Mouse (Mus musculus): ENCODE measurements around the gene Gria1.

DNA sequence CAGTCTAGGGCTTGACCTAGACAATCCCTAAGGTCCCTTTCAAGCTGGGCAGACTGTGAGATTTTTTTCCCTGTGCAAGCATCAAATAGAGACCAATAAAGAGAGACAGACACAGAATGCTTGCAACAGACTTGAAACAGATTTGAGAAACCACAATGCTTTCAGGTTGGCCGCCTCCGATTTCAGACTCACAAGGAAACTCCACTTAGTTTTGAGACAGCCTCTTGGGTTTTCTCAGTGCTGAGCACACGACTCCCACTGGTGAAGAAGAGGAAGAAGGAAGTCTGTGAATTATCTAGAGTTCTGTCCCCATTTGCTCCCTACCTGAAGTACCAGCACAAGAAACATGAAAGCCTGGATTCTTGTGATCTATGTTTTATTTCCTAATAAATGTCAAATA lies 94.5 kb downstream of the Gria1 start:
- no peak for TF ChIP-seq TAL1 (IDR thresholded peaks at IDR 0.05; ENCODE audit: low read length)
- TF ChIP-seq GATA1 (IDR thresholded peaks at IDR 0.05; ENCODE audit: low read length) = no peak
